Mouse (Mus musculus) cortical plate, adult 2 months (tissue): ENCODE data around the gene Il22ra1.

Experiments used
- CTCF ChIP-seq: fragments of 200-500 bp; IDR thresholded peaks from 2 replicates; pipeline ENCODE4 v1.5.1; 2011; ENCODE audit warnings: mild to moderate bottlenecking, control low read depth, low read length; ENCODE audit not compliant: insufficient read depth; ENCODE audit errors: extremely low read depth
- POLR2A ChIP-seq: fragments of 200-500 bp; IDR thresholded peaks from 2 replicates; pipeline ENCODE4 v1.6.1; 2011; ENCODE audit warnings: mild to moderate bottlenecking, low read length, control low read depth; ENCODE audit not compliant: insufficient read depth; ENCODE audit errors: extremely low read depth

- TF ChIP-seq CTCF (no peak), POLR2A (no peak)
Measured at GRCm38 (mm10) chr4:135692916-135693315, 35.1 kb upstream of the Il22ra1 start.
